Mouse (Mus musculus) bone marrow, adult 2 months (tissue): ENCODE measurements around the gene Chpf.

ENCODE experiments used
- CTCF ChIP-seq: fragments of 200-500 bp; IDR thresholded peaks from 2 replicates; pipeline ENCODE4 v1.5.1; 2011; ENCODE audit warnings: low read length, control low read depth; ENCODE audit not compliant: control insufficient read depth, insufficient read depth
- POLR2A ChIP-seq: fragments of 200-500 bp; IDR thresholded peaks from 2 replicates; pipeline ENCODE4 v1.6.1; 2011; ENCODE audit warnings: low read depth, mild to moderate bottlenecking, control low read depth, low read length, borderline replicate concordance; ENCODE audit not compliant: control insufficient read depth

GRCm38 (mm10) chr1:75455433-75455832 lies 23.7 kb downstream of the Chpf start:
- no peak for TF ChIP-seq POLR2A
- no peak for TF ChIP-seq CTCF
